Mouse (Mus musculus) intestine, embryonic 14.5 days (tissue): ENCODE measurements around the gene Rab23. TPM values are rescaled to one million over a fixed set of nuclear protein-coding genes. Genes with fewer than 3 reads are reported as not detected.
"Not testable (repeated sequence)": the region's sequence is repeated elsewhere in the genome, so short reads cannot be mapped to it uniquely, and the experiment has no call there.

Source experiments
- ATAC-seq: fragments of 200-750 bp; cut with Nextera tagmentation; replicated peaks from 2 replicates; pipeline ENCODE4 v1.8.0; 2017; ENCODE audit warnings: low read depth, moderate number of reproducible peaks, moderate TSS enrichment, moderate library complexity; ENCODE audit not compliant: low FRiP score, low TSS enrichment
- DNase-seq: peaks from one replicate; pipeline ENCODE4 v3.0.0-alpha.2; 2018; ENCODE audit warnings: low spot score
- H3K27ac ChIP-seq: fragments of 300-500 bp; sonication (generic); 2 replicates; pipeline ENCODE4 v1.5.1; 2014; ENCODE audit warnings: low read depth, mild to moderate bottlenecking, control low read depth
- H3K27me3 ChIP-seq: fragments of 300-500 bp; sonication (generic); replicated peaks from 2 replicates; pipeline ENCODE4 v1.6.1; 2014; ENCODE audit warnings: low read length, control low read depth; ENCODE audit not compliant: control insufficient read depth, insufficient read depth
- H3K36me3 ChIP-seq: fragments of 300-500 bp; sonication (generic); 2 replicates; pipeline ENCODE4 v1.6.1; 2014; ENCODE audit warnings: low read length, control low read depth; ENCODE audit not compliant: control insufficient read depth, insufficient read depth
- H3K4me1 ChIP-seq: fragments of 300-500 bp; sonication (generic); replicated peaks from 2 replicates; pipeline ENCODE4 v1.6.1; 2014; ENCODE audit warnings: low read length, control low read depth, mixed read lengths; ENCODE audit not compliant: control insufficient read depth, insufficient read depth
- H3K4me2 ChIP-seq: fragments of 300-500 bp; sonication (generic); 2 replicates; pipeline ENCODE4 v1.6.1; 2014; ENCODE audit warnings: low read length
- H3K4me3 ChIP-seq: fragments of 300-500 bp; sonication (generic); 2 replicates; pipeline ENCODE4 v1.5.1; 2014; ENCODE audit warnings: low read depth, low read length, control low read depth, mixed read lengths
- H3K9ac ChIP-seq: fragments of 300-500 bp; sonication (generic); 2 replicates; pipeline ENCODE4 v1.6.1; 2014; ENCODE audit warnings: mild to moderate bottlenecking, low read length
- H3K9me3 ChIP-seq: fragments of 300-500 bp; sonication (generic); 2 replicates; pipeline ENCODE4 v1.6.1; 2016; ENCODE audit warnings: low read length, control low read depth; ENCODE audit not compliant: control insufficient read depth
- WGBS: fragments of 180-500 bp; shearing (Covaris S2); extraction: QIAGEN DNeasy Blood & Tissue Kit; methylation state at CpG from one replicate; pipeline ENCODE4 v1.1.7; 2014; 5-methylcytosine and 5-hydroxymethylcytosine counted together
- polyA plus RNA-seq: library from polyadenylated mRNA; unstranded; fragments of >200 nt; fragmentation: Nextera tagmentation; extraction: Ambion mirVana; gene quantifications from 2 replicates; pipeline ENCODE4 v1.2.1, GENCODE M21; 2014

Rab23 gene
- polyA plus RNA-seq, 1 experiment from 2014 or later: 23.2 TPM

DNA sequence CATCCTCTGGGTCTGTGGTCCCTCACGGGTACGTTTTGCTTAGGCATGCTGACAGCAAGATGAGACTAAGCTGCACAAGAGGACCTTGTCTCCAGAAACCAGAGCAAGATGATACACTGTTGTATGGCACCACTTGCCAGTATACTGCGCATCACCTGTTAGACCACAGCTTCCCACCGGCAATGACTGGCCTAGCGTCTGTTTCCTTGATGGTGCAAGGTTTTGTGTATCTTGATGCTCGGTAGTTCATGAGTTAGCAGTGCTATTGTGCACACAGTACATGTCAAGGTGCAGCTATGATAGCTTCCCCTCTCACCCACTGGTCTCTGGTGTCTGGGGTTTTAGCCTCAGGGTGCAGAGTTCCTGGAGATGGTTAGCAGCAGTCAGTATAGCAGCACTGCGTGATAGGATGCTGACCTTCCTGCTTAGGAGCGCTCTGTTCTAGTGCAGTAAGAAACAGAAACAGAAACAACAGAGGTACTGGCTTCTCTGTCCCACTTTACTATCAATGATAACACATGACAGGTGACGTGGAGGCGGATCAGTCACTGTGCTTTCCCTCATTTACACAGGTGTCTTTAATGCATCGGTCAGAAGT is 19.1 kb downstream of the Rab23 start:
- Histone ChIP-seq H3K9ac (no peak overlapping the region), H3K4me1 (no peaks in the 10 kb centered on the region), H3K27ac (no peak overlapping the region), H3K4me2 (no peak overlapping the region), H3K9me3 (no peaks in the 10 kb centered on the region), H3K4me3 (no peak overlapping the region), H3K36me3 (peaks cover 76% of the 10 kb centered on the region), H3K27me3 (no peaks in the 10 kb centered on the region)
- WGBS: 85% methylated on average over 11 of the region's 11 CpGs
- DNase-seq (no peak), ATAC-seq (no peak)

DNA sequence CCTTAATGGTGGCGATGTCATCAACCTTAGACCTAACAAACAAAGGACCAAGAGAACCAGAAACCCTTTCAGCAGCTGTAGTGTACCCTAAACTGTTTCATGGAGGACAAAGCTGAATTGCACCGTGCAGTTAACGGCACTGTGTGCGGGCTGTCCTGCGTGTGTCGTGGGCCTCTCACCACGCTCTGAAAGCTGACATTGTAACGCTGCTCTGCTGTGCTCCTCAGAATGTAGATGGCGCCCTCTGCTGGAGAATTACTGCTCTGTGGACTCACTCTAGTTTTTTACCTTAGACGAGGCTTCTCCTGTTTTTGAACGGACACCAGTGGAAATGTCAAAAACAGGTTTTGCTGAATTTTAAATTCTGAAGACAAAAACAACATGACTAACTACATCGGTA is 19.6 kb downstream of the Rab23 start:
- ATAC-seq (peak; percentile 67), DNase-seq (peak; percentile 89)
- H3K36me3 ChIP-seq: peaks cover 76% of the 10 kb centered on the region
- H3K4me1 ChIP-seq: no peaks in the 10 kb centered on the region
- H3K9ac ChIP-seq: no peak overlapping the region
- no peak overlapping the region for H3K27ac ChIP-seq
- no peaks in the 10 kb centered on the region for H3K27me3 ChIP-seq
- no peak overlapping the region for H3K4me3 ChIP-seq
- no peak overlapping the region for H3K4me2 ChIP-seq
- 31% methylated on average over 12 of the region's 12 CpGs for WGBS
- H3K9me3 ChIP-seq: no peaks in the 10 kb centered on the region

DNA sequence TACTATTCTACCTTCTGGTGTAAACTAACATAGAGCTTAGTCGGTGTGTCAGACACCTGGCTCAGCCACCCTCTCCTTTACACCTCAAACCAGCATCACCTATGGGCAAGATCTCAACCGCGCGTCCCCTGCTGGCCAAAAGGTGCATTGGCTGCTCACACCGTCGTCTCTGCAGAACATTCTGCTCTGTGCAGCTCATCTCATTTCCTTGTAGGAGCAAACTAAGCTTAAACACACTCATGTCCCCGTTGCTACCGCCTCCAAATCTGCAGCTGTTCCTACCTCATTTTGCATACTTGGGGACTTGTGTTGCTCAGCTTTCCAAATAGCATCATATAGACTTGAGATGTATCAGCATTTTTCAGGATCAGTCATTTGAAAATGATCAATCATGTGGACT is 23.2 kb downstream of the Rab23 start:
- 19% methylated on average over 8 of the region's 8 CpGs for WGBS
- ATAC-seq (no peak), DNase-seq (peak; percentile 77)
- Histone ChIP-seq H3K9me3 (no peaks in the 10 kb centered on the region), H3K4me3 (no peak overlapping the region), H3K9ac (no peak overlapping the region), H3K36me3 (peaks cover 54% of the 10 kb centered on the region), H3K27me3 (no peaks in the 10 kb centered on the region), H3K4me1 (no peaks in the 10 kb centered on the region), H3K4me2 (no peak overlapping the region), H3K27ac (no peak overlapping the region)

DNA sequence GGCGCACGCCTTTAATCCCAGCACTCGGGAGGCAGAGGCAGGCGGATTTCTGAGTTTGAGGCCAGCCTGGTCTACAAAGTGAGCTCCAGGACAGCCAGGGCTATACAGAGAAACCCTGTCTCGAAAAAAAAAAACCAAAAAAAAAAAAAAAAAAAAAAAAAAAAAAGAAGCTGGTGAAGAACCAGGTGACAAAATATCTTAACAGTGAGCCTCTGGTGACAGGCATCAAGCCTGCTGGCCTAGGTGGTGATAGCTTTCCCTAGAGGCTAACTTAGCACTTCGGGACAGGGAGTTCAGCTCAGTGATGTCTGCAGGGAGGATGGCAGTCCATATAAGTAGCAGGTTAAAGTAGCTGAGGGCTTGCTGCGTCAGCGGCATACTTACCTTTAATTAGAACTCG is 25.1 kb downstream of the Rab23 start:
- not testable (repeated sequence) for H3K27ac ChIP-seq, H3K4me3 ChIP-seq, ATAC-seq, H3K4me2 ChIP-seq, H3K4me1 ChIP-seq, H3K9me3 ChIP-seq, DNase-seq, H3K9ac ChIP-seq, H3K27me3 ChIP-seq
- WGBS: 94% methylated on average over 8 of the region's 9 CpGs
- H3K36me3 ChIP-seq: peaks cover 43% of the 10 kb centered on the region

DNA sequence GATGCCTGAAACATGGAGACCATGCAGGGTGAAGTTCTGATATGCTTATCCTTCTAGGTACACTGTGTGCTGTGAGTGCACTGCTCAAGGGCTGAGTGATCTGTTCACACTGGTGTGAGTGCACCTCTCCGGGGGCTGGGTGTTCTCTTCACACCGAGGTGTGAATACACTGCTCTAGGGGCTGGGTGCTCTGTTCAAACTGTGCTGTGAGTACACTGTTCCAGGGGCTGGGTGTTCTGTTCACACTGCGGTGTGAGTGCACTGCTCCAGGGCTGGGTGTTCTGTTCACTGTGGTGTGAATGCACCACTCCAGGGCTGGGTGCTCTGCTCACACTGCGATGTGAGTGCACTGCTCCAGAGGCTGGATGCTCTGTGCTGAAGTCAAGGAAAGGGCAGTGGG is 26.2 kb downstream of the Rab23 start:
- WGBS: 90% methylated on average over 4 of the region's 4 CpGs
- Histone ChIP-seq H3K36me3 (peaks cover 32% of the 10 kb centered on the region), H3K27ac (no peak overlapping the region), H3K4me1 (no peaks in the 10 kb centered on the region), H3K27me3 (no peaks in the 10 kb centered on the region), H3K4me2 (no peak overlapping the region), H3K9ac (no peak overlapping the region), H3K9me3 (no peaks in the 10 kb centered on the region), H3K4me3 (no peak overlapping the region)
- no peak for ATAC-seq
- no peak for DNase-seq

DNA sequence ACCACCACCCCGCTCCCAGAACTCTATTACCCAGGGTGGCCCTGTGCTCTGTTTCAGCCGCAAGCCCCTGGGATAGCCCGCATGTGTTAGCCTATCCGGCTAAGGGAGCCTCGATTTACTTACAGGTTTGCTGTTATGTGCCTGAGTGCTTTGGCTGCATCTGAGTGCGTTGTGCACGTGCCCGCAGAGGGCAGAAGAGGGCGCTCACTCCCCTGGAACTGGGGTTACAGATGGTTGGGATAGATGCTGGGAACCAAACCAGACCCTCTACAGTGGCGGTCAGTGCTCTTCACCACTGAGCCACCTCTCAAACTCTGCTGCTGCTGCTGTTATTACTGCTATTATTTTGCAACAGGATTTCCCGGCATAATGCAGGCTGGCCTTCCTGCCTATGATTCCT is 29.4 kb downstream of the Rab23 start:
- Histone ChIP-seq H3K9ac (no peak overlapping the region), H3K27me3 (no peaks in the 10 kb centered on the region), H3K4me3 (no peak overlapping the region), H3K9me3 (no peaks in the 10 kb centered on the region), H3K4me2 (no peak overlapping the region), H3K4me1 (no peaks in the 10 kb centered on the region), H3K27ac (no peak overlapping the region), H3K36me3 (peaks cover 20% of the 10 kb centered on the region; the same call in 1 of the 2 replicates)
- ATAC-seq (no peak), DNase-seq (no peak)
- WGBS: 96% methylated on average over 11 of the region's 11 CpGs

GRCm38 (mm10) chr1:33749709-33750108 is 30.0 kb downstream of the Rab23 start:
- H3K9ac ChIP-seq, ATAC-seq, H3K9me3 ChIP-seq, H3K27ac ChIP-seq, H3K27me3 ChIP-seq, H3K4me3 ChIP-seq, DNase-seq, H3K4me1 ChIP-seq, H3K4me2 ChIP-seq: not testable (repeated sequence)
- H3K36me3 ChIP-seq: peaks cover 16% of the 10 kb centered on the region; the same call in 1 of the 2 replicates
- WGBS: 87% methylated on average over 4 of the region's 4 CpGs

DNA sequence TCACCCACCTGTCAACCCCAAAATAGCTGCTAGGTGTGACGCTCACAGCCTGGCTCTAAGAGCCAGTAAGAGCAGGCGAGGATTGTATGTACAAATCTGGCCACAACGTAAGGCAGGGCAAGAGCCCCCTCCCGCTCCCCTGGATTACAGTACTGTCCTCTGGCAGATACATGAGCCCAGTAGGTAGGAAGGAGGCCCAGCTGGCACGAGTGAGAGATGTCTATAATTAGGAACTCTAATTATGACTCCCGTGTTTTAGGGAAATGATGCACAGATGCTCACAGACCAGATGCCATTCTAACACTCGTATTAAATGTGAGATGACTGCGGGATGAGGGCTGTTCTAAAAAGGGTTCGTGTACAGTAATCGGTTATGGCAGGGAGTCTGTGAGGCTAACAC is 31.6 kb downstream of the Rab23 start:
- WGBS: 91% methylated on average over 10 of the region's 10 CpGs
- peaks cover 7% of the 10 kb centered on the region; the same call in 1 of the 2 replicates for H3K36me3 ChIP-seq

GRCm38 (mm10) chr1:33754089-33754488 is 34.4 kb downstream of the Rab23 start:
- Histone ChIP-seq H3K4me2 (no peak overlapping the region), H3K27me3 (no peaks in the 10 kb centered on the region), H3K4me3 (no peak overlapping the region), H3K36me3 (no peaks in the 10 kb centered on the region; the same call in 1 of the 2 replicates), H3K9ac (no peak overlapping the region), H3K4me1 (peaks cover 6% of the 10 kb centered on the region; the same call in 1 of the 2 replicates), H3K27ac (no peak overlapping the region), H3K9me3 (no peaks in the 10 kb centered on the region)
- no peak for DNase-seq
- no peak for ATAC-seq
- WGBS: 89% methylated on average over 17 of the region's 17 CpGs

More for the DNA sequence above, 31.6 kb downstream of the Rab23 start:
- peaks cover 5% of the 10 kb centered on the region; the same call in 1 of the 2 replicates for H3K4me1 ChIP-seq
- no peak for DNase-seq
- H3K4me2 ChIP-seq: no peak overlapping the region
- H3K27me3 ChIP-seq: no peaks in the 10 kb centered on the region
- H3K27ac ChIP-seq: no peak overlapping the region
- no peak overlapping the region for H3K4me3 ChIP-seq
- no peak for ATAC-seq
- H3K9ac ChIP-seq: no peak overlapping the region
- no peaks in the 10 kb centered on the region for H3K9me3 ChIP-seq
